Mouse (Mus musculus): ENCODE results near the gene Pvrig. TPM values are rescaled to one million over a fixed set of nuclear protein-coding genes. Genes with fewer than 3 reads are reported as not detected.

Gene Pvrig
- polyA plus RNA-seq (2012; rRNA removed), result 0.09 TPM in 1 of 2 replicates, not detected in the other

GRCm38 (mm10) chr5:138341661-138342060, at the start of gene Pvrig:
TSS of gene Pvrig (plus strand) at chr5:138341961.

Other genes with a start within 250 kb of the Pvrig start
- 1.8 and 2.3 TPM in 2 replicates for gene Zscan21, start 225.1 kb upstream of the Pvrig start, polyA plus RNA-seq (2012; rRNA removed)
- 0.71 and 4.4 TPM in 2 replicates for gene Zfp113, start 186.2 kb upstream of the Pvrig start, polyA plus RNA-seq (2012; rRNA removed)
- gene Cops6, start 180.9 kb upstream of the Pvrig start, polyA plus RNA-seq (2012; rRNA removed), result 27.9 and 34.4 TPM in 2 replicates
- 14.2 and 21.4 TPM in 2 replicates for gene Ap4m1, start 170.0 kb upstream of the Pvrig start, polyA plus RNA-seq (2012; rRNA removed)
- 11.0 and 11.9 TPM in 2 replicates for gene Mcm7, start 169.5 kb upstream of the Pvrig start, polyA plus RNA-seq (2012; rRNA removed)
- gene Taf6, start 154.5 kb upstream of the Pvrig start, polyA plus RNA-seq (2012; rRNA removed), result 25.5 and 27.1 TPM in 2 replicates
- gene Cnpy4, start 154.5 kb upstream of the Pvrig start, polyA plus RNA-seq (2012; rRNA removed), result 0.42 and 0.67 TPM in 2 replicates
- gene Mblac1, start 147.6 kb upstream of the Pvrig start, polyA plus RNA-seq (2012; rRNA removed), result 1.9 and 4.5 TPM in 2 replicates
- 0.24 and 0.51 TPM in 2 replicates for gene Nxpe5, start 116.1 kb upstream of the Pvrig start, polyA plus RNA-seq (2012; rRNA removed)
- gene Lamtor4, start 86.5 kb upstream of the Pvrig start, polyA plus RNA-seq (2012; rRNA removed), result 86.0 and 110 TPM in 2 replicates
- 38.2 and 49.6 TPM in 2 replicates for gene BC037034, start 77.9 kb upstream of the Pvrig start, polyA plus RNA-seq (2012; rRNA removed)
- gene Gal3st4, start 69.1 kb upstream of the Pvrig start, polyA plus RNA-seq (2012; rRNA removed), result 1.8 and 2.4 TPM in 2 replicates
- gene Gm43720, start 62.0 kb upstream of the Pvrig start, polyA plus RNA-seq (2012; rRNA removed), result not detected in 2 replicates
- 1.7 and 2.6 TPM in 2 replicates for gene Gpc2, start 62.0 kb upstream of the Pvrig start, polyA plus RNA-seq (2012; rRNA removed)
- gene Stag3, start 61.7 kb upstream of the Pvrig start, polyA plus RNA-seq (2012; rRNA removed), result 0.04 and 0.19 TPM in 2 replicates
- 0.25 and 0.54 TPM in 2 replicates for gene Zfp157, start 99.5 kb downstream of the Pvrig start, polyA plus RNA-seq (2012; rRNA removed)
- not detected in 2 replicates for gene 1700123K08Rik, start 222.8 kb downstream of the Pvrig start, polyA plus RNA-seq (2012; rRNA removed)